Mouse (Mus musculus): Measurements from ENCODE around the gene Olfr507. TPM values are rescaled to one million over a fixed set of nuclear protein-coding genes. Genes with fewer than 3 reads are reported as not detected.
"Not testable (repeated sequence)": the region's sequence is repeated elsewhere in the genome, so short reads cannot be mapped to it uniquely, and the experiment has no call there.

Gene Olfr507
- not detected for polyA plus RNA-seq (2017; shearing (Covaris generic))

DNA sequence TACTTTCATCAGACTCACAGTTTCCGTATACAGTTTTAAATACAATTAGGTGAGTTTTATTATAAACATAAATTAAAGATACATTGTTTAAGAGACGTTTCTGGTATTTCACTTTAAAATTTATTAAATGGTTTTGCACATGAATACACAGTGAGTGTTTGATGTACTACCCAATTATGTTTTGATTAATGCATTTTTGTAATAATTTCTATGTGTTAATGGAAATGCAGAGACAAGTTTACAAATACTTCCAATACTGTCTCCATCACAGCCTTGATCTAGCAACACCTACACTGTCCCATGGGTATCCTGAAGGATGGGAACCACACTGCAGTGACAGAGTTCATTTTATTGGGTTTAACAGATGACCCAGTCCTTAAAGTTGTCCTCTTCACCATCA, at the start of gene Olfr507:
Gene Olfr507, plus strand, starts transcription at position 301 of the 400 bp plus-strand sequence.
- no peak for ATAC-seq

DNA sequence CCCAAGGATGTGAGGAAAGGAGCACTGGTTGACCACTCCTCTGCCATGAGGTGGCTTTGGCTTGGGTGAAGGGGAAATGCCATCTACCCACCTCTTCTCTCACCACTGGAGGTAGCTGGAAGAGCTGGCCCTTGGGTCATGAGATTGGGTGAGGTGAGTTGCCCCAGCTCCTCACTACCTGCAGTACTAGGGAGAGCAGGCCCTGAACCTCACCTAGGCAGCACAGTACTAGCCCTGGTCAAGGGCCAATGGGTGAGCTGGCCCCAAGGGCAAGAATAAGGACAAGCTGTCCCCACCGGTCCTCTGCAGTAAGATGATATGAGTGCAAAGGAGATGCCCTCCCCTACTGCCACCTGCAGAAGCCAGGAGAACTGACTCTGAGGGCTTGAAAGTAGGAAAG, 31.8 kb upstream of the Olfr507 start:
- no peak for ATAC-seq

GRCm38 (mm10) chr7:108601916-108602315, 19.7 kb upstream of the Olfr507 start:
- ATAC-seq = not testable (repeated sequence)

GRCm38 (mm10) chr7:108610487-108610886, 11.1 kb upstream of the Olfr507 start, which contains the start of gene Olfr506:
Gene Olfr506, plus strand, starts transcription at chr7:108610787.
- no peak for ATAC-seq

GRCm38 (mm10) chr7:108614110-108614509, 7.5 kb upstream of the Olfr507 start:
- no peak for ATAC-seq

DNA sequence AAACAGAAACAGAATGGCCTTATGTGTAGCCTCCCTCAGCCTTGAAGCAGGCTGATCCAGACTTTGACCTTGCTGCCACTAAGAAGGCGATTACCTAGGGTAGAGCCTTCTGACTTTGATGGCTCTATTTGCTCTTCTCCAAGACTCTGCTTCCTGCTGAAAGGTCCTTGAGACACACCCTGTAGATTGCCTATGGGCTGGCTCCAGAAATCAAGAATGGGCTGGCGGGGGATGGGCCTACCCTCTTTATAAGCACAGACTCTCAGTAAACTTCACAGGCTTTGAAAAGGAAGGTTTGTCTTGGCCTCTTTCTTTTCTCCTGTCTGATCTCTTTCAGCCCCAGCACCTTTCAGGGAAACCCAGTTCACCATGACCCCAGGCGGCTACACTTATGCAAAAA, 4.8 kb upstream of the Olfr507 start:
- ATAC-seq = not testable (repeated sequence)

- ATAC-seq = no peak
These were observed 8.1 kb downstream of the Olfr507 start, which contains the start of gene Olfr508 for GRCm38 (mm10) chr7:108629694-108630093. Gene Olfr508, plus strand, starts transcription at chr7:108629994.

- ATAC-seq = no peak
These were observed 30.2 kb downstream of the Olfr507 start, which contains the start of gene Olfr509 for GRCm38 (mm10) chr7:108651806-108652205. Gene Olfr509, minus strand, starts transcription at chr7:108651906.

DNA sequence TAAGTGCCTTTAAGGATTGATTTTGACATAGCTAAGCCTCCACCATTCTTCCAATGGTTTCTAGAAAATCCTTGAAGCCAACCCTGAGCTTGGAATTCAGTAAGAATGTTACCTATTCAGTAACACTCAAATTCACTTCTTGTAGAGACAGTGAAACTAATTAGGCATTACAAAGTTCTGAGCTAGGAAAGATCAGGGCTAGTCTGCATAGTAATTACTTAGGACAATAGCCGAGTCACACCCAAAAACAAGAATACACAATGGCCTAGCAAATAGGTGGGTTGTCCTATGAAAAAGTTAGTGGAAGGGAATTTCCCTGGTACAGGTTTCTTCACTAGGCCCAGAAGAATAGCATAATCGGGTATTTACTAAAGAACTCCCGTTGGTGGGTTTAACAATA, 40.8 kb downstream of the Olfr507 start:
- no peak for ATAC-seq

DNA sequence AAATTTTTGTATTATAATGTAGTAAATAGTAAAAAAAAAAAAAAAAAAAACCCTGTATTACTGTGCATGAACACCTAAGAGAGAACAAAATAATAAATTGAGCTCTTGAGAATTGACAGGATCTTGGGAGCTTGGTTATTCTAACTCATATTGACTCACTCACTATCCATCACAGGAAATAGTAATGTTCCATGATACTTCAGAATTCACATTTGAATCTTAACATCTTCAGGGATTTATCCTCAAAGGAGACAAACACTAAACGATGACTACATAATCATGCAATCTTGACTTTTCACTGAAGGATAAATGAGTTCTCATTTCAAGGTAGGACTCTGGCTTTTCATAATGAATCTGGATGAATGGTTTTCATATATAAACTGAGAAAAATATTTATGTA, 44.5 kb downstream of the Olfr507 start, which contains the start of gene Olfr510:
Gene Olfr510, plus strand, starts transcription at position 301 of the 400 bp plus-strand sequence.
- no peak for ATAC-seq

DNA sequence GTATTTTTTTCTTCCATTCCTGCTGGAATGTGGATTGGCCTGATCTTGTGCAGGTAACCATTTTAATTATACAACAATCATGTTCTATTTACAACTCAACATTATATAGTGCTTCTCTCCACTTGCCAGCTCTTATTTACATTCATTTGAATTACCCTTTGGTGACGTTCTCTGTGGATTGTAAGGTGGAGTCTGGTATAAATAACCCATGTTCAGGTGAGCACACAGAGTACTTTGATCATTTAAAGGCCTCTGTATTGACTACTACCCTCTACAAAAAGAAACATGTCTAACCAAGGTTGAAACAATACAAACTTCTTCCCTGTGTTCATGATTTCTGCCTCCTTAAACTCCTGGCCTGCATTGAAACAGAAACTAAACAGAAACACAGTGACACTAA, 49.4 kb downstream of the Olfr507 start:
- ATAC-seq = no peak

Other genes with a start within 250 kb of the Olfr507 start
- not detected for gene Olfr495, start 228.6 kb upstream of the Olfr507 start, polyA plus RNA-seq (2017; shearing (Covaris generic))
- not detected for gene Olfr497, start 201.4 kb upstream of the Olfr507 start, polyA plus RNA-seq (2017; shearing (Covaris generic))
- not detected for gene Olfr498, start 156.5 kb upstream of the Olfr507 start, polyA plus RNA-seq (2017; shearing (Covaris generic))
- gene Olfr502, start 96.7 kb upstream of the Olfr507 start, polyA plus RNA-seq (2017; shearing (Covaris generic)) = not detected
- not detected for gene Olfr503, start 77.3 kb upstream of the Olfr507 start, polyA plus RNA-seq (2017; shearing (Covaris generic))
- not detected for gene Olfr504, start 56.0 kb upstream of the Olfr507 start, polyA plus RNA-seq (2017; shearing (Covaris generic))
- gene Olfr506, start 11.0 kb upstream of the Olfr507 start, polyA plus RNA-seq (2017; shearing (Covaris generic)) = not detected
- not detected for gene Olfr508, start 8.2 kb downstream of the Olfr507 start, polyA plus RNA-seq (2017; shearing (Covaris generic))
- not detected for gene Olfr509, start 30.1 kb downstream of the Olfr507 start, polyA plus RNA-seq (2017; shearing (Covaris generic))
- not detected for gene Olfr510, start 44.6 kb downstream of the Olfr507 start, polyA plus RNA-seq (2017; shearing (Covaris generic))
- gene Olfr512, start 91.5 kb downstream of the Olfr507 start, polyA plus RNA-seq (2017; shearing (Covaris generic)) = not detected
- gene Olfr513, start 129.2 kb downstream of the Olfr507 start, polyA plus RNA-seq (2017; shearing (Covaris generic)) = not detected
- not detected for gene Olfr514, start 204.2 kb downstream of the Olfr507 start, polyA plus RNA-seq (2017; shearing (Covaris generic))
- not detected for gene Olfr516, start 228.7 kb downstream of the Olfr507 start, polyA plus RNA-seq (2017; shearing (Covaris generic))

Data from CD4-positive, CD25-positive, alpha-beta regulatory T cell, adult 4 months (primary cell).